Mouse (Mus musculus) G1E (cell line): ENCODE data around the gene Ntng1. TPM values are rescaled to one million over a fixed set of nuclear protein-coding genes. Genes with fewer than 3 reads are reported as not detected.

Experiments
- ATAC-seq: 2 replicates; pipeline ENCODE4 v1.8.0; 2016; ENCODE audit warnings: mild to moderate bottlenecking; ENCODE audit not compliant: insufficient number of reproducible peaks, poor library complexity, low FRiP score, severe bottlenecking; ENCODE audit errors: extremely low read depth
- DNase-seq: peaks from one replicate; pipeline ENCODE4 v3.0.0; 2012; ENCODE audit warnings: low spot score
- H3K27me3 ChIP-seq: 2 replicates; pipeline ENCODE4 v1.6.1; 2012; ENCODE audit warnings: mild to moderate bottlenecking, low read length, inconsistent platforms; ENCODE audit not compliant: insufficient read depth
- H3K36me3 ChIP-seq: replicated peaks from 2 replicates; pipeline ENCODE3; 2012; ENCODE audit warnings: mild to moderate bottlenecking, inconsistent platforms
- H3K4me1 ChIP-seq: 2 replicates; pipeline ENCODE4 v1.6.1; 2012; ENCODE audit warnings: low read depth, low read length, inconsistent platforms, mixed read lengths; ENCODE audit not compliant: insufficient read depth
- H3K4me3 ChIP-seq: 2 replicates; pipeline ENCODE4 v1.5.1; 2012; ENCODE audit warnings: low read depth, mild to moderate bottlenecking, inconsistent platforms, low read length, moderate library complexity, mixed read lengths
- H3K9me3 ChIP-seq: replicated peaks from 2 replicates; pipeline ENCODE4 v1.6.1; 2012; ENCODE audit warnings: inconsistent platforms
- CTCF ChIP-seq: IDR thresholded peaks from 2 replicates; pipeline ENCODE4 v1.5.1; 2012; ENCODE audit warnings: low read depth, low read length, inconsistent platforms, mixed read lengths
- GATA1 ChIP-seq: IDR thresholded peaks from 2 replicates; pipeline ENCODE4 v1.6.1; 2012; ENCODE audit warnings: borderline replicate concordance, low read length, inconsistent platforms, mixed read lengths
- GATA2 ChIP-seq: IDR thresholded peaks from 2 replicates; pipeline ENCODE4 v1.6.1; 2012; ENCODE audit warnings: low read depth, low read length, inconsistent platforms, borderline replicate concordance
- POLR2AphosphoS5 ChIP-seq: IDR thresholded peaks from 2 replicates; pipeline ENCODE4 v1.6.1; 2012; ENCODE audit warnings: low read depth, low read length, inconsistent platforms; ENCODE audit not compliant: insufficient replicate concordance
- TAL1 ChIP-seq: conservative IDR thresholded peaks from 2 replicates; pipeline ENCODE4 v1.6.1; 2012; ENCODE audit warnings: low read depth, low read length, inconsistent platforms, mixed read lengths
- polyA plus RNA-seq: library from polyadenylated mRNA; stranded (reverse); fragments of >175 nt; gene quantifications from 2 replicates; pipeline ENCODE4 v1.2.3, GENCODE M21; 2012
- total RNA-seq, 2 experiments: library from RNA; stranded (forward) in 1 of 2; stranded (reverse) in 1 of 2; fragments of 200-1000 nt in 1 of 2; fragments of >200 nt in 1 of 2; fragmentation: Nextera tagmentation in 1 of 2; gene quantifications; 2 replicates each; pipeline ENCODE4 v1.2.3; 2014 to 2017

Gene Ntng1
- total and polyA plus RNA-seq, 3 experiments = 0.33 TPM; not detected in 2

DNA sequence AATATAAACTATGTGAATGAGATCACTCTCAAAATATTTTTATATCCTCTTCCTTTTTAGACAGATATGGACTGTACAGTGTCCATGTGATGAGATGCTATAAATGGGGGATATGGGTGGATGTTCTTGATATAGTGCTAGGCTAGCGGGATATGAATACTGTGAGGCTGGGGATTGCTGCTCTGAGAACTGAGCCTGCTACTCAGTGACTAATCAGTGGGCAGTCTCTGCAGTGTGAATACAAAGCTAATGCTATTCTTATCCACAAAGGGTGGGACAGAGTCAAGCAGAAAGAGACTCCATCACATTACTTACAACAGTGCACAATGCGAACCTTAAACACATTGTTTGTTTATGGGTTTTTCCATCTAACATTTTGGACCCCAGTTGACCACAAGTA is 206.2 kb downstream of the Ntng1 start:
- Histone ChIP-seq H3K9me3 (peaks cover 14% of the 10 kb centered on the region), H3K4me3 (no peak overlapping the region), H3K27me3 (no peaks in the 10 kb centered on the region), H3K4me1 (no peaks in the 10 kb centered on the region), H3K36me3 (no peaks in the 10 kb centered on the region)
- TF ChIP-seq GATA2 = no peak
- no peak for TF ChIP-seq CTCF
- TF ChIP-seq POLR2AphosphoS5 = no peak
- no peak for TF ChIP-seq GATA1
- TF ChIP-seq TAL1 = no peak
- ATAC-seq = no peak
- DNase-seq = no peak

DNA sequence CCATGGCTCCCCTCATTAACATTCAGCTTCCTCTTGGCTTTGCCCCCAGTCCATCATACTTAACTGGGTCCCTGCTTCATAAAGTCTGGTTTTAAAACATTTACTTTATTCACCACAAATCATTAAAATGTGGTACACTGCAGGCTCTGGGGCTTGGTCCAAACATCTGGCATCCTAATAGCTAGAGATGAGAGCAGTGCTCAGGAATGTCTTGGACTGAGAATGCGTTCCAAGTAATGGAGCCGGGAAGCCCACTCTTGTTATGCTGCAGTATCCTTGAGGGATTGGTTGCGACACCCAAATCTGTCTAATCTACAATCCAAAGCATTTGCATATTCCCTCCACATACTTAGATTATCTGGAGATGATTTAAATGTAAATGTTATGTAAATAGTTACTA is 207.5 kb downstream of the Ntng1 start:
- Histone ChIP-seq H3K27me3 (no peaks in the 10 kb centered on the region), H3K36me3 (no peaks in the 10 kb centered on the region), H3K9me3 (peaks cover 18% of the 10 kb centered on the region), H3K4me3 (no peak overlapping the region), H3K4me1 (no peaks in the 10 kb centered on the region)
- TF ChIP-seq GATA1 (no peak), TAL1 (no peak), POLR2AphosphoS5 (no peak), GATA2 (no peak), CTCF (no peak)
- no peak for DNase-seq
- no peak for ATAC-seq

DNA sequence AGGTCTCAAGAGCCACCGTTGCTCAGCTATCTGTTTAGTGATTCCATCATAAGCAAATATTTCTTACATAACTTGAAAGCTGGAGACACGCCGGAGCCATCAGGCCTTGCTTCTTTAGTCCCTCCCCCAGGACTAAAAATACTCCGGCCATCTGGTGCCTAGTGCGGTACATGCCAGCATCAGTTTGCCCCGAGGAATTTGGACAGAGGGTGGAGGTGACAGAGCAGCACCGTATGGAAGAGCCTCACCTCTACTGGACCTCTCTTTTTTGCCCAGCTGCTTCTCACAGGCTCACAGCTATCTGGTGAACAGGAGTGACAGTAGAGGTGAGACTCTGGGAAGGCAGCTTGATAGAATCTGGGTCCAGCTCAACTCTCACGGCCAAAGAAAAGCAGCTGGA is 211.6 kb downstream of the Ntng1 start:
- peaks cover 21% of the 10 kb centered on the region for H3K9me3 ChIP-seq
- TF ChIP-seq GATA1 = no peak
- no peak for TF ChIP-seq CTCF
- no peak for TF ChIP-seq GATA2
- no peak for TF ChIP-seq TAL1
- no peak for TF ChIP-seq POLR2AphosphoS5
- H3K4me3 ChIP-seq = no peak overlapping the region
- DNase-seq (no peak), ATAC-seq (no peak)
- H3K36me3 ChIP-seq = no peaks in the 10 kb centered on the region
- no peaks in the 10 kb centered on the region for H3K4me1 ChIP-seq
- no peaks in the 10 kb centered on the region for H3K27me3 ChIP-seq

DNA sequence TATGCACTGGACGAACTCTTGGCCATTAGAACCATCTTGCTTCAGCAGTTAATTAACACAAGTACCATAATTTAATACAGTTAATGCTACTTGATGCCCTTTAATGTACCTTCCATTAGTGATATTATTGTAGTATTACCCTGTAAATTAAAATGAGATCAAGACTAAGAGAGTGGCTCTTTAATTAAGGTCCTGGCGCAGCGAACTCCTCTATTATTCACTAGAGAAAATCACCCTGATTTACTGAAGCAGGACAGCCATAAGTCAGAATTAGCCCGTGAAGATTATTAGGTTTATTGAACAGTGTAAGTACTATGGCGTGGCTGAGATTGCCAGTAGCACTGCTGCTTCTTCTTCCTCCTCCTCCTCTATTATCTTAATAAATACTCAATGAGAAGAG is 212.8 kb downstream of the Ntng1 start:
- Histone ChIP-seq H3K36me3 (no peaks in the 10 kb centered on the region), H3K9me3 (peaks cover 13% of the 10 kb centered on the region), H3K4me1 (no peaks in the 10 kb centered on the region), H3K27me3 (no peaks in the 10 kb centered on the region), H3K4me3 (no peak overlapping the region)
- TF ChIP-seq GATA2 (no peak), TAL1 (no peak), GATA1 (no peak), POLR2AphosphoS5 (no peak), CTCF (no peak)
- DNase-seq (no peak), ATAC-seq (no peak)

DNA sequence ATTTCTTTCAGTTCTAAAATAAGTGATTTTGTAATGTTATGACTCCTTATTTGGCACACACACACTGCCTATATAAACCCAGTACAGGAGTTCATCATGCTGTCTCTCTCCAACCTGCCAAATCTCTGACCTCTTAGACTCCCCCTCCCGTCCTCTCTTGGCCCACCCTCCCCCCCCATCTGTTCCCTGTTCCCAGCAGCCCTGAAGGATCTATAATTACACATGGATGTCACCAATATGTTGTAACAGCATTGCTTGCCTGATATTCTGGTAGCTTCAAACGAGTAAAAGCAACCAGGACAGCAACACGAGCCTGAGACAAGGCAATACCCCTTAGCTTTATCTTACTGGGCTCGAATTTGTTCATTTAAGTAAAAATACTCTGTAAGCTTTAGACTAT is 220.0 kb downstream of the Ntng1 start:
- DNase-seq (no peak), ATAC-seq (no peak)
- no peak for TF ChIP-seq GATA2
- TF ChIP-seq TAL1 = no peak
- no peak for TF ChIP-seq GATA1
- no peak for TF ChIP-seq CTCF
- TF ChIP-seq POLR2AphosphoS5 = no peak
- H3K4me3 ChIP-seq = no peak overlapping the region
- no peaks in the 10 kb centered on the region for H3K36me3 ChIP-seq
- peaks cover 3% of the 10 kb centered on the region; the same call in 1 of the 2 replicates for H3K9me3 ChIP-seq
- H3K4me1 ChIP-seq = no peaks in the 10 kb centered on the region
- H3K27me3 ChIP-seq = no peaks in the 10 kb centered on the region

DNA sequence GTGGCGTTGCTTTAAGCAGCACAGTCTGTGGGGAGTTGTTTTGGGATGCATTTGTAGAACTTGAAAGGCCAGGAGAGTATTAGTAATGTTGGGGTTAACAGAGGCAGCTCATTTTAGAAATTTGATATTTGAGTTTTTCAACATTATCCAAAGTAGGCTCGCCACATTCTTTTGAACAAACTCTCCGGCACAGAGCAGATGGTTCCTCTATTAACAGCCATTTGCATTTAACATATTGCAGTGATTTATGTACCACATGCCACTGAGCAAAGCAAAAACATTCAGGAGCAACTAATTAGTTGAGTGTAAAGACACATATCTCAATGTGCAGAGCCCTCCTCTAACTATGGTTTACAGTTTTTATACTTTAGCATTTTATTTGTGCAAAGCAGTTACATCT is 224.8 kb downstream of the Ntng1 start:
- Histone ChIP-seq H3K27me3 (no peaks in the 10 kb centered on the region), H3K36me3 (no peaks in the 10 kb centered on the region), H3K4me3 (no peak overlapping the region), H3K4me1 (no peaks in the 10 kb centered on the region), H3K9me3 (peaks cover 8% of the 10 kb centered on the region)
- DNase-seq (no peak), ATAC-seq (no peak)
- TF ChIP-seq POLR2AphosphoS5 (no peak), GATA1 (no peak), CTCF (no peak), GATA2 (no peak), TAL1 (no peak)
